Mouse (Mus musculus) v-Abl transformed pro-B cells (cell line): ENCODE results near the gene Gdf3.

ENCODE experiments used
- in situ Hi-C, 2 experiments: fragments of 400-800 bp; cut with MboI; formaldehyde crosslinking; loops; one replicate each; pipeline ENCODE4 v1.15.1; 2025; ENCODE audit not compliant: unreplicated experiment in 2 of 2

Gdf3 gene

DNA sequence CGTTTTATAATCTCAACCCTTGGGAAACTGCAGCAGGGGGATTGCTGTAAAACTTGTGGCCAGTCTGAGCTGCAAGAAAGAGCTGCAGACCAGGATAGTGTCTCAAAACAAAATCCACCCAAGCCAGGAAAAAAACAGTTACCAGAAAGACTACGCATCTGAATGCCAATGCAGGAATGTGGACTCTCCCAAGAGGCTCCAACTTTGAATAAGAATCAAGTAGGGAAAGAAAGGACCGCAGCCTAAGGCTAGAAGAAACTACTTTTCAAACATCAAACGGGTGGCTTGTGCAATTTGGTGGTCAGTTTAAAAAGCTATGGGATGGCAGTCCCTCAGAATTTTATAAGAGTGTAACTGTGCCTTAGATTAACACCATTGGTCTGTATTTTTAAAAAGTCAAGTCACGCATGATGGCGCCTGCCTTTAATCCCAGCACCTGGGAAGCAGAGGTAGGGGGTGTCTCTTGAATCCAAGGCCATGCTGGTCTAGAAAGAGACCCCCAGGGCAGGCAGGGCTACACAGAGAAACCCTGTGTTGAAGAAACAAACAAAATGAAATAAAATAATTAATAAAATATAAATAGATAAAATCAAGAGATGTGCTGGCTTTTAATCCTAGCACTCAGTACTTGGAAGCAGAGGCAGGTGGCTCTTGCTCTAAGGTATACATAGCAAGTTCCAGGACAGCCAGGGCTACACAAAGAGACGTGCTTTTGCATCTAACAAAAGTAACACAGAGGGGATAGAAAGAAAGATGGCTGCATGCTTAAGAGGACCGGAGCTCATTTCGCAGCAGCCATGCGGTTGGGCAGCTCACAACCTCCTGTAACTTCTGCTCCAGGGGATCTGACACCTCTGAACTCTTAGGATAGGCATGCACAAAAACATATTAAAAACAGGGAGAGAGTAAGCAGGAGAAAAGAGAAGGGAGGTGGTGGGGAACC lies 1.2 kb downstream of the Gdf3 start:
- in situ Hi-C loops = loop anchor here (5.0 to 10.0 kb wide), 3 partner anchors 111 to 1766 kb away; partner anchors contain the start of genes Necap1 (in 1 of the 2) and Rimklb (in 1 of the 2)

DNA sequence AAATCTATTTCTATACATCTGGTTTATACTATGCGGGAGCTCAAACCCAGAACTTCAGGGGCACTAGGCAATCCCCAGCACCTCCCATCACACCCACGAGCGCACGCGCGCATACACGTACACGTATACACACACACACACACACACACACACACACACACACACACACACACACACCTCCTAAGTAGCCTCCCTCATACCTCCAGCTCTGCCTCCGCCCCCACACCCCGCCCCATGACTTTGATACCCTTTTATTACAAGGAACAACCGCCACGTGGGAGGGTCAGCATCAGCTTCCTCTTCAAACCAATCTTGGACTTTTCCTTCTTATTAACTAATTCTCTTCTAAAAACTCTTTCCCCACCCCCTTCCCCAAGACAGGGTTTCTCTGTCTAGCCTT lies 2.2 kb downstream of the Gdf3 start:
- in situ Hi-C loops = loop anchor here (5.0 to 10.0 kb wide), 3 partner anchors 110 to 1767 kb away; partner anchors contain the start of genes Necap1 (in 1 of the 2) and Rimklb (in 1 of the 2)

GRCm38 (mm10) chr6:122606661-122607060 lies 3.2 kb downstream of the Gdf3 start:
- in situ Hi-C loops = loop anchor here (5.0 to 10.0 kb wide), 3 partner anchors 109 to 1768 kb away; partner anchors contain the start of genes Necap1 (in 1 of the 2) and Rimklb (in 1 of the 2)

DNA sequence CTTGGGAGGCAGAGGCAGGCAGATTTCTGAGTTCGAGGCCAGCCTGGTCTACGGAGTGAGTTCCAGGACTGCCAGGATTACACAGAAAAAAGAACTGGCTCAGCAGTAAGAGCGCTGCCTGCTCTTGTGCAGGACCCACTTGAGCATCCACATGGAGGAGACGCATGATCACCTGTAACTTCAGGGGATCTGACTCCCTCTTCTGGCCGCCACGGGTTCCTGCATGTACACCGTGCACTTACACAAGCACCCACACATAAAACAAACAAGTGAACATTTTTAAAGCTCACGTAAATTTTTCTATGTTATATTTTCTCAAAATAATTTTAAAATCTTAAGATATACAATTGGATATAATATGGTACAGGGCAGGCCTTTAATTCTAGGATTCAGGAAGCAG lies 4.4 kb downstream of the Gdf3 start:
- in situ Hi-C loops = loop anchor here (5.0 to 10.0 kb wide), 3 partner anchors 108 to 1769 kb away; partner anchors contain the start of genes Necap1 (in 1 of the 2) and Rimklb (in 1 of the 2)

DNA sequence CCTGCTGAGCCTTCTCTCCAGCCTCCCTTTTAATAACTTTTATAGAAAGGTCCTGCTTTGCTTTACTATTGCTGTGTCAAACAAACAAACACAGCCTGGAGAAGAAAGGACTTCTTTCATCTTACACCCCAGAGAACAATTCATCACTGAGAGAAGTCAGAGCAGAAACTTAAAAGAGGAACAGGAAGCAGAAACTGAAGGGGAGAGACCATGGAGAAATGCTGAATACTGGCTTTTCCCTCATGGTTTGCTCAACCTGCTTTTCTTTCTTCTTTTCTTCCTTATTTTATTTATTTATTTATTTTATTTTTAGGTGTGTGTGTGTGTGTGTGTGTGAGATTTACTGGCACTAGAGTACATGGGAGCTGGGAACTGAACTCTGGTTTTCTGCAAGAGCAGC lies 5.6 kb downstream of the Gdf3 start:
- in situ Hi-C loops = loop anchor here (5.0 to 10.0 kb wide), 6 partner anchors 37 to 1771 kb away; partner anchors contain the start of genes Necap1 (in 2 of the 2) and Foxj2 (in 1 of the 2)

- in situ Hi-C loops = loop anchor here (5.0 to 10.0 kb wide), 6 partner anchors 36 to 1772 kb away; partner anchors contain the start of genes Necap1 (in 2 of the 2) and Foxj2 (in 1 of the 2)
Measured at GRCm38 (mm10) chr6:122602992-122603322, 6.9 kb downstream of the Gdf3 start.

GRCm38 (mm10) chr6:122602242-122602991 lies 7.5 kb downstream of the Gdf3 start, which contains the start of gene Apobec1:
TSS of gene Apobec1 (minus strand) at chr6:122602444.
- in situ Hi-C loops = loop anchor here (5.0 to 10.0 kb wide), 6 partner anchors 35 to 1772 kb away; partner anchors contain the start of genes Necap1 (in 2 of the 2) and Foxj2 (in 1 of the 2)

DNA sequence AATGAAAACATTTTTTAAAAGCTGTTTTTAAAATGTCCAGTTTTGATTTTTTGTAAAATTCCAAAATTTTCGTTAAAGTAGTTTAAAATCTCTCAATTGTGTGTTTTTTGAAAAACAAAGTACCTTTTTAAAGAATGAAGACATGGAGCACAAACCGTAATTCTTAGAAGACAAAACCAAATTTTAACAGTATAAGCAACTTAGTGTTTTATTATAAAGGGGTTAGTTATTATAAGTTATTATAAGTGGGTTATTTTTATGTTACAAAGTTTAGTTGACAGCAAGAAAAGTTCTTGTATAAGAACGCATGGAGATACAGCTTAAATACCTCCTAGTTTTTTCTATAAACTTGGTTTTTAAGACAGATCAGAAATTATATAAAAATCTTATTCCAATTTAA lies 8.3 kb downstream of the Gdf3 start:
- in situ Hi-C loops = loop anchor here (5.0 to 10.0 kb wide), 6 partner anchors 34 to 1773 kb away; partner anchors contain the start of genes Necap1 (in 2 of the 2) and Foxj2 (in 1 of the 2)

DNA sequence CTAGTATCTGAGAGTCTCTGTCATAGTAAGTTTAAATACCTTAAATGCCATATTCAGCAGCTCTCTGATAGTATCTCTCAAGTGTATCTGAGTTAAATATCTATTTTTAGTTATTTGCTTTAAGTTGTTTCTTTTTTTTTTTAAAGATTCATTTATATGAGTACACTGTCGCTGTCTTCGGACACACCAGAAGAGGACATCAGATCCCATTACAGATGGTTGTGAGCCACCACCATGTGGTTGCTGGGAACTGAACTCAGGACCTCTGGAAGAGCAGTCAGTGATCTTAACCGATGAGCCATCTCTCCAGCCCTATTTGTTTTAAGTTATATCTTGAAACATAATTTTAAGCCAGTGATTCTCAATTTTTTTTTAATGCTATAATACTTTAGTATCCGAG lies 8.9 kb downstream of the Gdf3 start:
- in situ Hi-C loops = loop anchor here (5.0 to 10.0 kb wide), 6 partner anchors 34 to 1774 kb away; partner anchors contain the start of genes Necap1 (in 2 of the 2) and Foxj2 (in 1 of the 2)

- in situ Hi-C loops = loop anchor here (5.0 to 10.0 kb wide), 6 partner anchors 33 to 1775 kb away; partner anchors contain the start of genes Necap1 (in 2 of the 2) and Foxj2 (in 1 of the 2)
Measured at GRCm38 (mm10) chr6:122600066-122600646, 9.7 kb downstream of the Gdf3 start.

DNA sequence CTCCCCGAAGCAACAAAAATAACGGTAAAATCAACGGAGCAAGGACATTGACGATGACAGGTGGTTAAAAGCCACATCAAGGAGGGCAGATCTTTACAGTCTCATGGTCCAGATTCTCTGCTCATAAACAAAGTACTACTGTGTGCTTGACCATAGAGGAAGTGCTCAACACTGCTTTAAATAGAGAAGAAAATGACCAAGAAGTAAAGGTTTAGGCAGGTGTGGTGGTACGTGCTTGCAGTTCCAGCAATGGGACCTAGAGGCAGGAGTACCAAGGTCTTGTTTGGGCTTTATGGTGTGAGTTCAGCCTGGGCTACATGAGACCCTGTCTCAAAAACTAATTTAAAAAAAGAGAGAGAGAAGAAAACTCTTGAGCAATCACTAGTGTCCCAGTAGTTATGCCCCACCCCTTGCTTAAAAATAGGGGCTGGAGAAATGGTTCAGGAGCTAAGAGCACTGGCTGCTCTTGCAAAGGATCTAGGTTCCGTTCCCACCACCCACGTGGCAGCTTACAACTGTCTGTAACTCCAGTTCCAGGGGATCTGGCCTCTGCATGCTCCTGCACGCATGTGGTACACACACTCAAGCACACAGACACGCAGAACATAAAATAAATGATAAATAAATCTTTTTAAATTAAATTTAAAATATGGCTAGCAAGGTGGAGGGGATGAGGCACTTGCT lies 10.7 kb downstream of the Gdf3 start:
- in situ Hi-C loops = no loop called here

DNA sequence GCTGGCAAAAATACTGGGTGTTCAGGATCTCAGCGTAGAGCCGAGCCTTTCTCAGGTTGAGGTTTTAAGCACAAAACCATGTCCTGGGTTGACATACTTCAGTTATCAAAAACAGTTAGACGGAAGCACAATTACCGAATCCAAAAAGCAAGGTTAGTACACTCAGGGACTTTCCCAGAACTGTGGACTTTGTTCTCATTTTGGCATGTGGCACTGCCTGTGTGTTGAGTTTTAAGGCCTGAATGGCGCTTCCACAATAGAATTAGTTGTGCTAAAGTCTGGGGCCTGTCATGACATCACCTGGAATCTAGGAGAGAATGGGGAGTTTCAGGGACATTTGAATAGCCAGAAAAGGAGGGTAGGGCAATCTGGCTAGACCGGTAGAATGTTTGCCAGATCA lies 11.5 kb downstream of the Gdf3 start:
- in situ Hi-C loops = no loop called here

- in situ Hi-C loops = no loop called here
Measured at GRCm38 (mm10) chr6:122598014-122598413, 11.9 kb downstream of the Gdf3 start.

- in situ Hi-C loops = no loop called here
Measured at GRCm38 (mm10) chr6:122596608-122597007, 13.3 kb downstream of the Gdf3 start.

GRCm38 (mm10) chr6:122595637-122596036 lies 14.2 kb downstream of the Gdf3 start:
- in situ Hi-C loops = no loop called here

DNA sequence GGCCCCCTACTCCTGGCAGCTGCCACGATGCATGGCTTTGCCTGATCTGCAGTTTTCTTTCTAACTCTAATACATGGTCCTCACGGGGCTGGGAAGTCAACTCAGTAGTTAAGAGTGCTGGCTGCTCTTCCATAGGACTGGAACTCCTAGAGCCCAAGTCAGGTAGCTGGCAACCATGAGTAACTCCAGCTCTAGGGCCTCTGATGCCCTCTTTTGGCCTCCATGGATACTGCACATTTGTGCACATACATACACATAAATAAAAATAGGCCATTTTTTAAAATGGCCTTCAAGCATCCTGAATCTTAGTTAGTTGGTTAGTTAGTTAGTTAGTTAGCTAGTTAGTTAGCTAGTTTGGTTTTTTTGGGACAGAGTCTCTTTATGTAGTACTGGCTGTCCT lies 17.0 kb downstream of the Gdf3 start:
- in situ Hi-C loops = no loop called here

DNA sequence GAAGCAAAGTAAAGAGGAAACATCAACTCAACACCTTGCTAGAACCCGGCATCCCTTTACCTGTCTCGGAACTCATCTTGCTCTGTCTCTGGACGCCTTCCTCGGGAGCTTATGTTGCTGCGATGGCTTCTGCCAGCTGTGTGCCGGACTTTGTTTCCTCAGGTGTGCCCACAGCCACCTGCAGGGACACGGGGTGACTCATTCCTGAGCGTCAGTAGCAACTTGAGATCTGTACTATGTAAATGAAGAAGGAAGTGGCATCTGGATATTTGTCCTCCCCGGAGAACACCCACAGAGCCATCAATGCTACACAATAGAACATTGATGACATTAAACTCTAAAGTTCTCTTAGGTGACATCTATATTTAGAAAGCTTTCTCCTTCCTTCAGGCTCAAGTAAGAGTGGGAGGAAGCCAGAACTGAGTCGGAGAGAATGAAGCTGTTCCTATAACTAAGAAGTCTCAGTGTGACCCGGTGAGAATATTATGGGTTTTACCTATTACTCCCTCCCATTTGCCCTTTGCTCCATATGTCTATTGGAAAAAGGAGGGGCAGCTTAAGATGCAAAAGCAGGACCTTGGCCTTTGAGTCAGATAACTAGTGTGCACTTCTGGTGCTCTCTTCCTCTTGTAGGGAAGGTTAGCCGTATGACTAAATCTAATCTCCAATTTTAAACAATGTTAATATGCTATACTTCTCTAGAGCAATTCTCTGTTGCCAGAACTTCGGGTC lies 18.7 kb downstream of the Gdf3 start:
- in situ Hi-C loops = no loop called here

DNA sequence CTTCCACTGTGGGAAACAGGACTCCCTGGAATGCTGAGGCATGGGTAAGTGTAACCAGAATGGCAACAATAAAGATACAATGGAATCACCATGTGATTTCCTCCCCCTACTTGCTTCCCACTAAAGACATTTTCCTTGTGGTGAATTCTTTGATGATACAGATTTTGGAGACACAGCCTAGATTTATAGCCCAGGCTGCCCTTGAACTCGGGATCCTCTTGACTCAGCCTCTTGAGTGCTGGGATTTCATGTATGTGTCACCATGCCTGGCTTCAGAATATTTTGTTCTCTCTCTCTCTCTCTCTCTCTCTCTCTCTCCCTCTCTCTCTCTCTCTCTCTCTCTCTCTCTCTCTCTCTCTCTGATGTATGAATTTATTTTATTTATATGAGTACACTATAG lies 30.8 kb downstream of the Gdf3 start:
- in situ Hi-C loops = no loop called here

DNA sequence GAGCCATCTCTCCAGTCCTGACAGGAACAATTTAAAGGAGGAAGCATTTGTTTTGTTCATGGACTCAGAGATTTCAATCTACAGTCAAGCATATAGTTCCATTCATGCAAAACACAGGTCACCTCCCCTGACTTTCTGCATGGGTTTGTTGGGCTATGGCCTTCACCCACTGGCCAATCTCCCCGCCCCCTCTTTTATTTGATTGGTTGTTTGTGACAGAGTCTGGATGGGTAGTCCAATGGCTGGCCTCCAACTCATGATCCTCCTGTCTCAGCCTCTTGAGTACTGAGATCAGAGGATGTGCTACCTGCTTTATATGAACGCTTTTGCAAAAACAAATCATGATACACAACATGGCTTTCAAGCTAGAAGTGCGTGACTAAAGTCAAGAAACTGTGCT lies 32.9 kb downstream of the Gdf3 start:
- in situ Hi-C loops = no loop called here
